Mouse (Mus musculus) 416B (cell line): ENCODE measurements around the gene Olfr497.

Experiments used
- DNase-seq: peaks from one replicate; pipeline ENCODE4 v3.0.0; 2011; ENCODE audit warnings: low read depth

The Olfr497 gene

DNA sequence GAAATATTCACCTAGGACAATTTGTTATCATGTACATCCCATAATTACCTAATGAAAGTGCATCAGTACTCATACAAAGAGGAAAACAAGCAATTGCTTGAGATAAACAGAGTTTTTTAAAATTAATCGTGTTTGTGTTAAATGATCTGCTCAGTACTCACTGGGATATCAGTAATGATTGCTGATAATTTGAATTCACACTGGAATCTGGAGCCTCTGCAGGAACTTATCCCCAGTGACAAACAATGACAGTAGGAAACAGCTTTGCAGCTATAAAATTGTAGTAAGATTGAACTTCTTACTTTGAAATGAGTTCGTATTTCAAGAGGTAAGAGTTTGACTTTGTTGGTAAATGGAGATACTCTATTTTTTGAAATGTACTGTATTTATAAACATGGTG, at the start of gene Olfr497:
Gene Olfr497 (plus strand): TSS at position 301 of the 400 bp plus-strand sequence.
- no peak for DNase-seq

DNA sequence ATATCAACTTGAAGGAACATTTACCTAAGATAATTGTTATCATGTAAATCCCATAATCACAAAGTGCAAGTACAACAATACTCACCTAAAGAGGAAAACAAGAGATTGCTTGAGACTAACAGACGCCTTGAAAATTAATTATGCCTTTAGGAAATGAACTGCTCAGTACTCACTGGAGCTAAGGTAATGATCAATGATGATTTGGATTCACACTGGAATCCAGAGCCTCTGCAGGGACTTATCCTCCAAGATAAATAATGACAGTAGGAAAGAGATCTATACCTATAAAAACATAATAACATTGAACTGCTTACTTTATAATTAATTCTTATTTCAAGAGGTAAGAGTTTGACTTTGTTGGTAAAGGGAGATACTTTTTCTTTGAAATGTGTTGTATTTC, 27.4 kb upstream of the Olfr497 start, which contains the start of gene Olfr495:
Gene Olfr495 (plus strand): TSS at position 301 of the 400 bp plus-strand sequence.
- no peak for DNase-seq

DNA sequence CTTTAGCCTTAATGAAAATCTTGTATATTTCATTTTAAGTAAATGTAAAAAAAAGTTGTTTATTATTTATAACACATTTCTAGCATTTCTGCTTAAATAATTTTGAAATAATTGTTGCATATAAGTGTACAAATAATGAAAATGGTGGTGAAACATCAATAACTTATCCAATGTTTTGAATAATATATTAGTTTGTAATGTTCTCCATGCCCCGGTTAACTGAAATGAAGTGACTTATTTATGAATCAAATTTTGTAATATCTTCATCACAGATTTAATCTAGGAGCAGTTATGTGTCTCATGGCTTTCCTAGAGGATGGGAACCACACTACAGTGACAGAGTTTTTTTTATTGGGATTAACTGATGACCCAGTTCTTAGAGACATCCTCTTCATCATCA, 44.8 kb downstream of the Olfr497 start, which contains the start of gene Olfr498:
Gene Olfr498 (plus strand): TSS at position 301 of the 400 bp plus-strand sequence.
- no peak for DNase-seq
